Mouse (Mus musculus) olfactory bulb, adult 2 months (tissue): ENCODE data around the gene D630039A03Rik. TPM values are rescaled to one million over a fixed set of nuclear protein-coding genes. Genes with fewer than 3 reads are reported as not detected.

Source experiments
- H3K27ac ChIP-seq: fragments of 200-500 bp; 2 replicates; pipeline ENCODE4 v1.5.1; 2012; ENCODE audit warnings: low read depth, low read length; ENCODE audit not compliant: insufficient read depth
- H3K4me1 ChIP-seq: fragments of 200-500 bp; 2 replicates; pipeline ENCODE4 v1.6.1; 2012; ENCODE audit warnings: low read length; ENCODE audit not compliant: control insufficient read depth, insufficient read depth
- H3K4me3 ChIP-seq: fragments of 200-500 bp; 2 replicates; pipeline ENCODE4 v1.5.1; 2012; ENCODE audit warnings: mild to moderate bottlenecking, low read depth, low read length, moderate library complexity; ENCODE audit not compliant: insufficient read depth
- CTCF ChIP-seq: fragments of 200-500 bp; IDR thresholded peaks from 2 replicates; pipeline ENCODE4 v1.5.1; 2012; ENCODE audit warnings: low read depth, mild to moderate bottlenecking, low read length, moderate library complexity; ENCODE audit not compliant: insufficient read depth
- POLR2A ChIP-seq: fragments of 200-500 bp; IDR thresholded peaks from 2 replicates; pipeline ENCODE4 v1.6.1; 2012; ENCODE audit warnings: mild to moderate bottlenecking, low read depth, low read length, moderate library complexity; ENCODE audit not compliant: insufficient read depth
- WGBS: fragments of 180-500 bp; shearing (Covaris S2); methylation state at CpG from one replicate; pipeline ENCODE4 v1.1.7; 2018; 5-methylcytosine and 5-hydroxymethylcytosine counted together
- polyA plus RNA-seq: library from polyadenylated mRNA; stranded (reverse); fragments of >200 nt; gene quantifications from 2 replicates; pipeline ENCODE4 v1.2.4, GENCODE M21; 2012; ENCODE audit warnings: low replicate concordance; ENCODE audit not compliant: missing spikeins, insufficient read depth, insufficient read length

Gene D630039A03Rik
- polyA plus RNA-seq, result not detected in 2 replicates

- no peak within 1 kb of the TSS for H3K4me3 ChIP-seq
- TF ChIP-seq POLR2A (no peak), CTCF (no peak)
- WGBS, result 21% methylated on average over 9 of the region's 9 CpGs
- H3K27ac ChIP-seq, result no peak within 1 kb of the TSS; the same call in 1 of the 2 replicates
- H3K4me1 ChIP-seq, result peaks cover 8% of the 10 kb centered on the region
Measured at GRCm38 (mm10) chr4:57916201-57916661, at the start of gene D630039A03Rik. Gene D630039A03Rik (minus strand): TSS chr4:57916297.

GRCm38 (mm10) chr4:57965516-57965915, 49.4 kb upstream of the D630039A03Rik start:
- no peak overlapping the region for H3K27ac ChIP-seq
- H3K4me3 ChIP-seq, result no peak overlapping the region
- H3K4me1 ChIP-seq, result no peaks in the 10 kb centered on the region
- TF ChIP-seq CTCF, result no peak
- TF ChIP-seq POLR2A, result no peak
- WGBS, result 97% methylated on average over 4 of the region's 4 CpGs

DNA sequence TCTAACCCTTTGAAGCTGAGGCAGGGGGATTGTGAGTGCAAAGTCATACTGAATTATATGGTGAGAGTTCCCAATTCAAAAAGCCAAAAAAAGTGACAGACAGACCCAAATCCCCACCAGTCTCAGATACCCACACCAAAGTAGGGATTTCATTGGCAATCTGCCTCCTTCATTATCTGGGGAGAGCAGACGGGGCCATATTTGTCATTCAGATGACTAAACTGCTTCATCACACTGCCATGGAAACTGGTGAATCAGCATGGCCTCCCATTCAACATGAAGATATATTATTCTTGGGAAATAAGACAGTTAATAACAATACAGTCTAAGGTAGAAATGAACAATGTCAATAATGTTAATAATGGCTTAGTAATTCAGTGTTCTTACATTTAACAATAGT, 48.0 kb upstream of the D630039A03Rik start:
- no peaks in the 10 kb centered on the region for H3K4me1 ChIP-seq
- no peak overlapping the region for H3K4me3 ChIP-seq
- TF ChIP-seq CTCF, result no peak
- no peak for TF ChIP-seq POLR2A
- no peak overlapping the region for H3K27ac ChIP-seq
- 43% methylated on average over 1 of the region's 1 CpGs for WGBS

GRCm38 (mm10) chr4:57959056-57959455, 43.0 kb upstream of the D630039A03Rik start:
- peaks cover 8% of the 10 kb centered on the region for H3K4me1 ChIP-seq
- TF ChIP-seq CTCF (no peak), POLR2A (no peak)
- H3K27ac ChIP-seq, result no peak overlapping the region
- H3K4me3 ChIP-seq, result no peak overlapping the region
- WGBS, result 93% methylated on average over 8 of the region's 8 CpGs

GRCm38 (mm10) chr4:57958098-57958497, 42.0 kb upstream of the D630039A03Rik start:
- Histone ChIP-seq H3K4me3 (no peak overlapping the region), H3K27ac (no peak overlapping the region), H3K4me1 (peaks cover 12% of the 10 kb centered on the region)
- TF ChIP-seq POLR2A (no peak), CTCF (no peak)
- 84% methylated on average over 9 of the region's 9 CpGs for WGBS

DNA sequence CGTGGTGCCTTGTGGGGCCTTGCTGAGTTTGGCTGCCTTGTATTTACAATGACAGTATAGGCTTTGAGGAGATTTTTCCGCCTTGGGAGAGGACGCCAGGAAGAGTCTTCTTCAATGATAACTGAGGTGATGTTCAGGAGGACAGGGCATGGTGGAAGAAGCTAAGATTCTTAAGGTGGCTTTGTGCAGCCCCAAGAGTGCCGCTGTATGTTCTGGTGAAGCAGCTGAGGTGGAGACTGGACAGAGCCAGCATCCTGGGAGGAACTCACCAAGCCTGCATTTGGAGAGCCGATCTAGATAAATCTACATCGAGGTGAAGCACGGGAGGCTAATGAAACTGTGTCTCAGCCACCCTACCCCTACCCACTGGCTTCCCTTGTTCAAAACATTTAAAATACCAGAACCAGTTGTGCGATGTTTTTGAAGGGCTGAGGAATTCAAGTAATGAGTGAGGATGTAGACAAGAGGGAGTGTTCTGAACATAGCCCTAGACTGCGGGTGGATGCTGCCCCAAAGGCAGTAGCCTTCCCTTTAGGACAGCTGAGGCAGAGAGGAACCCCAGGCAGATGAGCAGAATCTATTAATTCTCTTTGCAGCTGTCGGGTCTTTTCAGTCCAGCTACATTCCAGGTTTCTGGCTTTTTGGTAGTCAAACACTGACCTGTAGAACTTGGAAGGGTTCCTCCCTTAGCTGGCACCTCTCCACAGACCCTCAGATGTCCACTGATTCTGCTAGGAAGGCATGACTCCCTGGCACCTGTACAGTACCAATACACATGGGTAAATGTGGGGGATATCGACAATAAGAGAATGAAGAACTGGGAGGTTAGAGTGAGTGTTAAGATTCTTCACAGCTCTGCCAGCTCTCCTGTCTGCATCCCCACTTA, 41.3 kb upstream of the D630039A03Rik start:
- WGBS, result 48% methylated on average over 11 of the region's 11 CpGs
- Histone ChIP-seq H3K27ac (peak overlapping the region; percentile 83; the same call in 1 of the 2 replicates), H3K4me3 (no peak overlapping the region), H3K4me1 (peaks cover 12% of the 10 kb centered on the region)
- no peak for TF ChIP-seq POLR2A
- no peak for TF ChIP-seq CTCF

GRCm38 (mm10) chr4:57956029-57956960, 40.2 kb upstream of the D630039A03Rik start, which contains the start of gene Txn1:
Gene Txn1 (minus strand): TSS chr4:57956411.
- H3K27ac ChIP-seq, result peak within 1 kb of the TSS; percentile 83
- TF ChIP-seq CTCF (no peak), POLR2A (peak; percentile 73)
- peaks cover 12% of the 10 kb centered on the region for H3K4me1 ChIP-seq
- peak within 1 kb of the TSS; percentile 63 for H3K4me3 ChIP-seq
- WGBS, result under 1% methylated on average over 71 of the region's 71 CpGs

DNA sequence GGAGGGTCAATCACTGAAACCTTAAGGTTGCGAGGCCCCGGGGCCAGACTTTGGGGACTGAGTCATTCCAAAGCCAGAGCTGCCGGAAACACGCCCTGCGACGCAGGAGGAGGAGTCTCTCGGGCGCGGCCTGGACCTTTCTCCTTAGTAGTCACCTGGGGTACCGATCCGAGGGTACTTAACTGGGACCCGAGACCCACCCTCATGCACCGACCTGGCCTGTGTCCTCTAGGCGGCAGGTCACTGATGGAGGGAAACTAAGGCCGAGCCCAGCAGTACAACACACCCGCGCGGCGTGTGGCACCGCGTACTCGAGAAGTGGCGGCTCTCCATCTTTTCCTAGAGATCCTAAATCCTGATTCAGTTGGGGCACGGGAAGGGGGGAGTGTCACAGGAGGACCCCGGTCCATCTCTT, 39.5 kb upstream of the D630039A03Rik start:
- TF ChIP-seq POLR2A (no peak; the same call in 1 of the 2 replicates), CTCF (no peak)
- Histone ChIP-seq H3K27ac (peak overlapping the region; percentile 26; the same call in 1 of the 2 replicates), H3K4me3 (peak overlapping the region; percentile 63), H3K4me1 (peaks cover 12% of the 10 kb centered on the region)
- under 1% methylated on average over 25 of the region's 25 CpGs for WGBS
